Mouse (Mus musculus) CH12.LX (cell line): Measurements from ENCODE around the gene Tlx1. TPM values are rescaled to one million over a fixed set of nuclear protein-coding genes. Genes with fewer than 3 reads are reported as not detected.

Experiments used
- DNase-seq: peaks from one replicate; pipeline ENCODE4 v3.0.0-alpha.2; 2013; ENCODE audit errors: extremely low read depth
- H3K27ac ChIP-seq: 2 replicates; pipeline ENCODE4 v1.5.1; 2012; ENCODE audit warnings: low read depth, mild to moderate bottlenecking, control low read depth, moderate library complexity; ENCODE audit not compliant: insufficient read depth
- H3K27me3 ChIP-seq: replicated peaks from 2 replicates; pipeline ENCODE3; 2012; ENCODE audit warnings: inconsistent platforms
- H3K36me3 ChIP-seq, 2 experiments: replicated peaks in 1 of 2; 2 replicates each; pipeline versions ENCODE3 to v1.6.1; 2012; ENCODE audit warnings: inconsistent platforms in 1 of 2, low read length in 1 of 2, mild to moderate bottlenecking in 1 of 2, mixed read lengths in 1 of 2, moderate library complexity in 1 of 2; ENCODE audit not compliant: control insufficient read depth in 1 of 2, insufficient read depth in 1 of 2
- H3K4me1 ChIP-seq, 2 experiments: 2 replicates each; pipeline ENCODE4 v1.6.1; 2012; ENCODE audit warnings: inconsistent platforms in 1 of 2, moderate library complexity in 1 of 2; ENCODE audit not compliant: insufficient read depth in 2 of 2, control insufficient read depth in 1 of 2
- H3K4me2 ChIP-seq: 2 replicates; pipeline ENCODE4 v1.6.1; 2012; ENCODE audit warnings: low read depth, mild to moderate bottlenecking, control low read depth; ENCODE audit not compliant: poor library complexity, insufficient read depth, severe bottlenecking
- H3K4me3 ChIP-seq, 3 experiments: fragments of 150-350 bp in 1 of 3; sonication (generic) in 1 of 3; replicated peaks in 1 of 3; 2 replicates each; pipeline versions ENCODE3 to v1.5.1; 2011 to 2012; ENCODE audit warnings: low read depth in 2 of 3, low read length in 2 of 3, mild to moderate bottlenecking in 2 of 3, moderate library complexity in 2 of 3, control low read depth in 1 of 3, improper control_type of control experiment in 1 of 3, inconsistent platforms in 1 of 3, mixed read lengths in 1 of 3; ENCODE audit not compliant: poor library complexity in 1 of 3
- H3K79me2 ChIP-seq: replicated peaks from 2 replicates; pipeline ENCODE4 v1.6.1; 2012; ENCODE audit warnings: mild to moderate bottlenecking, moderate library complexity; ENCODE audit not compliant: control insufficient read depth, poor library complexity, insufficient read depth, severe bottlenecking; ENCODE audit errors: extremely low read depth
- H3K9ac ChIP-seq: 2 replicates; pipeline ENCODE4 v1.6.1; 2012; ENCODE audit warnings: low read depth, mild to moderate bottlenecking, control low read depth, moderate library complexity; ENCODE audit not compliant: insufficient read depth
- H3K9me3 ChIP-seq: replicated peaks from 2 replicates; pipeline ENCODE3; 2012; ENCODE audit warnings: low read length, inconsistent platforms, mixed read lengths
- CHD1 ChIP-seq: IDR thresholded peaks from 2 replicates; pipeline ENCODE4 v1.6.1; 2012; ENCODE audit warnings: low read depth, low read length, improper control_type of control experiment, inconsistent platforms
- CTCF ChIP-seq, 2 experiments: IDR thresholded peaks in 1 of 2; conservative IDR thresholded peaks in 1 of 2; 2 replicates each; pipeline ENCODE4 v1.5.1; 2011 to 2012; ENCODE audit warnings: low read depth in 2 of 2, low read length in 2 of 2, improper control_type of control experiment in 1 of 2, inconsistent platforms in 1 of 2, mild to moderate bottlenecking in 1 of 2, moderate library complexity in 1 of 2
- E2F4 ChIP-seq: IDR thresholded peaks from 2 replicates; pipeline ENCODE4 v1.6.1; 2011; ENCODE audit warnings: low read depth, low read length, improper control_type of control experiment; ENCODE audit not compliant: insufficient replicate concordance
- EP300 ChIP-seq: IDR thresholded peaks from 2 replicates; pipeline ENCODE4 v1.6.1; 2011; ENCODE audit warnings: low read length, improper control_type of control experiment
- ETS1 ChIP-seq: conservative IDR thresholded peaks from 2 replicates; pipeline ENCODE4 v1.6.1; 2012; ENCODE audit warnings: low read depth, mild to moderate bottlenecking, inconsistent platforms, low read length, improper control_type of control experiment, moderate library complexity
- GABPA ChIP-seq: IDR thresholded peaks from 2 replicates; pipeline ENCODE4 v1.6.1; 2012; ENCODE audit warnings: low read depth, low read length, improper control_type of control experiment, inconsistent platforms; ENCODE audit not compliant: insufficient replicate concordance
- IRF4 ChIP-seq: IDR thresholded peaks from 2 replicates; pipeline ENCODE4 v1.6.1; 2014; ENCODE audit warnings: low read depth, mild to moderate bottlenecking, inconsistent platforms, low read length, improper control_type of control experiment
- KAT2A ChIP-seq: IDR thresholded peaks from 2 replicates; pipeline ENCODE4 v1.6.1; 2012; ENCODE audit warnings: low read length, improper control_type of control experiment, inconsistent platforms; ENCODE audit not compliant: insufficient replicate concordance
- MAFK ChIP-seq: IDR thresholded peaks from 2 replicates; pipeline ENCODE4 v1.6.1; 2011; ENCODE audit warnings: low read length, improper control_type of control experiment; ENCODE audit not compliant: insufficient replicate concordance
- MAX ChIP-seq: IDR thresholded peaks from 2 replicates; pipeline ENCODE4 v1.6.1; 2011; ENCODE audit warnings: low read length, improper control_type of control experiment
- MXI1 ChIP-seq: IDR thresholded peaks from 2 replicates; pipeline ENCODE4 v1.6.1; 2011; ENCODE audit warnings: mild to moderate bottlenecking, low read depth, low read length, improper control_type of control experiment
- MYC ChIP-seq: IDR thresholded peaks from 2 replicates; pipeline ENCODE4 v1.6.1; 2011; ENCODE audit warnings: low read depth, mild to moderate bottlenecking, improper control_type of control experiment, low read length
- NRF1 ChIP-seq: IDR thresholded peaks from 2 replicates; pipeline ENCODE4 v1.6.1; 2014; ENCODE audit warnings: low read depth, mild to moderate bottlenecking, inconsistent platforms, low read length, improper control_type of control experiment, moderate library complexity
- POLR2AphosphoS2 ChIP-seq: IDR thresholded peaks from 2 replicates; pipeline ENCODE4 v1.6.1; 2011; ENCODE audit warnings: low read depth, low read length, improper control_type of control experiment
- TBP ChIP-seq: conservative IDR thresholded peaks from 2 replicates; pipeline ENCODE4 v1.6.1; 2011; ENCODE audit warnings: low read depth, low read length, improper control_type of control experiment
- TCF12 ChIP-seq: IDR thresholded peaks from 2 replicates; pipeline ENCODE4 v1.6.1; 2014; ENCODE audit warnings: low read depth, mild to moderate bottlenecking, inconsistent platforms, low read length, improper control_type of control experiment
- USF1 ChIP-seq: IDR thresholded peaks from 2 replicates; pipeline ENCODE4 v1.6.1; 2014; ENCODE audit warnings: low read depth, mild to moderate bottlenecking, inconsistent platforms, low read length, improper control_type of control experiment
- USF2 ChIP-seq: conservative IDR thresholded peaks from 2 replicates; pipeline ENCODE4 v1.6.1; 2011; ENCODE audit warnings: low read depth, low read length, improper control_type of control experiment
- ZKSCAN1 ChIP-seq: IDR thresholded peaks from 2 replicates; pipeline ENCODE4 v1.6.1; 2012; ENCODE audit warnings: low read depth, inconsistent platforms, low read length, improper control_type of control experiment, borderline replicate concordance
- ZMIZ1 ChIP-seq: IDR thresholded peaks from 2 replicates; pipeline ENCODE4 v1.6.1; 2012; ENCODE audit warnings: low read depth, mild to moderate bottlenecking, inconsistent platforms, low read length, improper control_type of control experiment
- ZNF384 ChIP-seq: IDR thresholded peaks from 2 replicates; pipeline ENCODE4 v1.6.1; 2012; ENCODE audit warnings: low read depth, low read length, improper control_type of control experiment, inconsistent platforms
- dilution Hi-C: fragments of 300-500 bp; cut with MboI; formaldehyde crosslinking; loops from 2 replicates; pipeline ENCODE4 v1.14.3; 2020; ENCODE audit warnings: low sequenced_read_pairs; ENCODE audit not compliant: extremely low pct_unique_long_range_greater_than_20kb, extremely low pct_ligation_motif_present
- in situ Hi-C: fragments of 300-500 bp; cut with MboI; formaldehyde crosslinking; loops from 3 replicates; pipeline ENCODE4 v1.14.3; 2019; ENCODE audit warnings: low sequenced_read_pairs, low pct_ligation_motif_present, low pct_unique_long_range_greater_than_20kb, mixed read lengths
- polyA plus RNA-seq: library from polyadenylated mRNA; unstranded; fragments of >175 nt; gene quantifications from 2 replicates; pipeline ENCODE4 v1.2.1, GENCODE M21; 2012; ENCODE audit warnings: low read depth; ENCODE audit not compliant: insufficient read length
- total RNA-seq, 2 experiments: library from RNA; depleted of rRNA; stranded (reverse); fragments of 300-350 nt in 1 of 2; fragments of >200 nt in 1 of 2; gene quantifications; 2 replicates each; pipeline ENCODE4 v1.2.3; 2012 to 2014

Gene Tlx1
- total and polyA plus RNA-seq, 3 experiments, result not detected

GRCm38 (mm10) chr19:45159491-45159890, 9.0 kb downstream of the Tlx1 start:
- Histone ChIP-seq H3K27me3 (peaks cover 83% of the 10 kb centered on the region), H3K79me2 (no peaks in the 10 kb centered on the region), H3K4me1 (peaks cover 0 to 3% of the 10 kb centered on the region in 2 experiments; a peak in 1 of 4 replicates), H3K36me3 (no peaks in the 10 kb centered on the region), H3K4me2 (no peak overlapping the region), H3K27ac (no peak overlapping the region), H3K4me3 (no peak overlapping the region), H3K9ac (no peak overlapping the region), H3K9me3 (no peaks in the 10 kb centered on the region)
- in situ Hi-C loops, result loop anchor here (5.0 to 10.0 kb wide), 2 partner anchors 37 to 105 kb away; no protein-coding TSS in a partner anchor
- DNase-seq, result no peak
- no peak for TF ChIP-seq MAX
- TF ChIP-seq GABPA, result no peak
- dilution Hi-C loops, result no loop called here

GRCm38 (mm10) chr19:45159991-45160390, 9.5 kb downstream of the Tlx1 start:
- no peak overlapping the region for H3K9ac ChIP-seq
- H3K4me1 ChIP-seq, result peaks cover 0 to 3% of the 10 kb centered on the region in 2 experiments; a peak in 1 of 4 replicates
- H3K79me2 ChIP-seq, result no peaks in the 10 kb centered on the region
- peaks cover 85% of the 10 kb centered on the region for H3K27me3 ChIP-seq
- no peaks in the 10 kb centered on the region for H3K9me3 ChIP-seq
- no peak overlapping the region for H3K4me3 ChIP-seq
- dilution Hi-C loops, result no loop called here
- no peak for DNase-seq
- in situ Hi-C loops, result loop anchor here (5.0 to 10.0 kb wide), 2 partner anchors 38 to 105 kb away; no protein-coding TSS in a partner anchor
- TF ChIP-seq POLR2AphosphoS2 (no peak), NRF1 (no peak), IRF4 (no peak), MYC (no peak), CHD1 (no peak), MAFK (no peak), TBP (no peak), USF1 (no peak), KAT2A (no peak), EP300 (no peak), ZMIZ1 (no peak), MXI1 (no peak), ETS1 (no peak), ZKSCAN1 (no peak), USF2 (no peak), E2F4 (no peak), TCF12 (no peak), ZNF384 (no peak), CTCF (conservative IDR thresholded peaks at IDR 0.05 in 1 of 2, IDR thresholded peaks at IDR 0.05 in 1 of 2; ENCODE audit: low read depth in 2 of 2, low read length in 2 of 2) (no peak)
- no peaks in the 10 kb centered on the region for H3K36me3 ChIP-seq
- no peak overlapping the region for H3K4me2 ChIP-seq
- no peak overlapping the region for H3K27ac ChIP-seq
